Mouse (Mus musculus) heart, embryonic 13.5 days (tissue): ENCODE results near the gene Olfr1155. TPM values are rescaled to one million over a fixed set of nuclear protein-coding genes. Genes with fewer than 3 reads are reported as not detected.

ENCODE experiments used
- ATAC-seq: fragments of 200-750 bp; cut with Nextera tagmentation; 2 replicates; pipeline ENCODE4 v1.8.0; 2017; ENCODE audit warnings: moderate TSS enrichment; ENCODE audit not compliant: insufficient number of reproducible peaks, low FRiP score, low TSS enrichment; ENCODE audit errors: extremely low read depth
- H3K27ac ChIP-seq: fragments of 300-500 bp; sonication (generic); replicated peaks from 2 replicates; pipeline ENCODE4 v1.5.1; 2015; ENCODE audit warnings: moderate library complexity, mild to moderate bottlenecking, inconsistent platforms
- H3K27me3 ChIP-seq: fragments of 300-500 bp; sonication (generic); replicated peaks from 2 replicates; pipeline ENCODE4 v1.6.1; 2015; ENCODE audit warnings: mild to moderate bottlenecking, inconsistent platforms
- H3K36me3 ChIP-seq: fragments of 300-500 bp; sonication (generic); 2 replicates; pipeline ENCODE4 v1.6.1; 2015; ENCODE audit warnings: mild to moderate bottlenecking, inconsistent platforms
- H3K4me1 ChIP-seq: fragments of 300-500 bp; sonication (generic); 2 replicates; pipeline ENCODE4 v1.6.1; 2015; ENCODE audit warnings: inconsistent platforms
- H3K4me2 ChIP-seq: fragments of 300-500 bp; sonication (generic); 2 replicates; pipeline ENCODE4 v1.6.1; 2015; ENCODE audit warnings: inconsistent platforms, mild to moderate bottlenecking, moderate library complexity
- H3K4me3 ChIP-seq: fragments of 300-500 bp; sonication (generic); 2 replicates; pipeline ENCODE4 v1.5.1; 2015; ENCODE audit warnings: moderate library complexity, mild to moderate bottlenecking, inconsistent platforms
- H3K9ac ChIP-seq: fragments of 300-500 bp; sonication (generic); 2 replicates; pipeline ENCODE4 v1.6.1; 2015; ENCODE audit warnings: inconsistent platforms, mild to moderate bottlenecking, moderate library complexity
- H3K9me3 ChIP-seq: fragments of 300-500 bp; sonication (generic); 2 replicates; pipeline ENCODE4 v1.6.1; 2016; ENCODE audit warnings: inconsistent platforms
- WGBS: fragments of 180-500 bp; shearing (Covaris S2); methylation state at CpG from one replicate; pipeline ENCODE4 v1.1.7; 2015; ENCODE audit warnings: mixed read lengths; 5-methylcytosine and 5-hydroxymethylcytosine counted together
- polyA plus RNA-seq: library from polyadenylated mRNA; unstranded; fragments of >200 nt; fragmentation: Nextera tagmentation; extraction: Ambion mirVana; gene quantifications from 2 replicates; pipeline ENCODE4 v1.2.1, GENCODE M21; 2015

Olfr1155 gene
- not detected in 2 replicates for polyA plus RNA-seq

- Histone ChIP-seq H3K9ac (no peak within 1 kb of the TSS), H3K4me1 (no peaks in the 10 kb centered on the region), H3K27me3 (no peaks in the 10 kb centered on the region), H3K4me2 (no peak within 1 kb of the TSS), H3K36me3 (no peaks in the 10 kb centered on the region), H3K27ac (no peak within 1 kb of the TSS), H3K9me3 (no peaks in the 10 kb centered on the region; the same call in 1 of the 2 replicates), H3K4me3 (no peak within 1 kb of the TSS)
- no peak for ATAC-seq
- WGBS: 89% methylated on average over 1 of the region's 1 CpGs
Observed at GRCm38 (mm10) chr2:87945037-87945436, at the start of gene Olfr1155. Olfr1155 (minus strand) TSS chr2:87945137.

GRCm38 (mm10) chr2:87989813-87990212, 44.9 kb upstream of the Olfr1155 start, which contains the start of gene Olfr1158:
Olfr1158 (plus strand) TSS chr2:87990113.
- Histone ChIP-seq H3K4me2 (no peak within 1 kb of the TSS), H3K4me1 (no peaks in the 10 kb centered on the region), H3K9ac (no peak within 1 kb of the TSS), H3K36me3 (no peaks in the 10 kb centered on the region), H3K4me3 (no peak within 1 kb of the TSS), H3K27me3 (no peaks in the 10 kb centered on the region), H3K27ac (no peak within 1 kb of the TSS), H3K9me3 (no peaks in the 10 kb centered on the region)
- no peak for ATAC-seq

- Histone ChIP-seq H3K4me2 (no peak within 1 kb of the TSS), H3K4me1 (no peaks in the 10 kb centered on the region), H3K27ac (no peak within 1 kb of the TSS), H3K9me3 (no peaks in the 10 kb centered on the region; the same call in 1 of the 2 replicates), H3K4me3 (no peak within 1 kb of the TSS), H3K9ac (no peak within 1 kb of the TSS), H3K36me3 (no peaks in the 10 kb centered on the region), H3K27me3 (no peaks in the 10 kb centered on the region)
- 66% methylated on average over 3 of the region's 3 CpGs for WGBS
- no peak for ATAC-seq
Observed at GRCm38 (mm10) chr2:87974563-87974962, 29.6 kb upstream of the Olfr1155 start, which contains the start of gene Olfr74. Olfr74 (minus strand) TSS chr2:87974663.

- H3K27ac ChIP-seq: no peak within 1 kb of the TSS
- no peak within 1 kb of the TSS for H3K4me2 ChIP-seq
- no peaks in the 10 kb centered on the region for H3K27me3 ChIP-seq
- ATAC-seq: no peak
- no peak within 1 kb of the TSS for H3K4me3 ChIP-seq
- WGBS: 89% methylated on average over 4 of the region's 4 CpGs
- H3K9me3 ChIP-seq: no peaks in the 10 kb centered on the region; the same call in 1 of the 2 replicates
- no peaks in the 10 kb centered on the region for H3K36me3 ChIP-seq
- H3K9ac ChIP-seq: no peak within 1 kb of the TSS
- no peaks in the 10 kb centered on the region for H3K4me1 ChIP-seq
Observed at GRCm38 (mm10) chr2:87968199-87968598, 23.3 kb upstream of the Olfr1155 start, which contains the start of gene Olfr1157. Olfr1157 (minus strand) TSS chr2:87968299.

GRCm38 (mm10) chr2:87953000-87953399, 8.1 kb upstream of the Olfr1155 start, which contains the start of gene Olfr1156:
Olfr1156 (minus strand) TSS chr2:87953100.
- H3K27me3 ChIP-seq: no peaks in the 10 kb centered on the region
- no peak within 1 kb of the TSS for H3K4me2 ChIP-seq
- no peak within 1 kb of the TSS for H3K4me3 ChIP-seq
- H3K36me3 ChIP-seq: no peaks in the 10 kb centered on the region
- no peaks in the 10 kb centered on the region for H3K4me1 ChIP-seq
- no peak within 1 kb of the TSS for H3K9ac ChIP-seq
- ATAC-seq: no peak
- no peaks in the 10 kb centered on the region for H3K9me3 ChIP-seq
- no peak within 1 kb of the TSS for H3K27ac ChIP-seq

- ATAC-seq: no peak
- Histone ChIP-seq H3K36me3 (no peaks in the 10 kb centered on the region), H3K4me3 (no peak within 1 kb of the TSS), H3K27ac (no peak within 1 kb of the TSS), H3K4me2 (no peak within 1 kb of the TSS), H3K9ac (no peak within 1 kb of the TSS), H3K27me3 (no peaks in the 10 kb centered on the region), H3K4me1 (no peaks in the 10 kb centered on the region), H3K9me3 (no peaks in the 10 kb centered on the region)
- 74% methylated on average over 1 of the region's 1 CpGs for WGBS
Observed at GRCm38 (mm10) chr2:87905066-87905465, 39.9 kb downstream of the Olfr1155 start, which contains the start of gene Olfr1154. Olfr1154 (minus strand) TSS chr2:87905166.

- no peak for ATAC-seq
- WGBS: 64% methylated on average over 1 of the region's 1 CpGs
- H3K27ac ChIP-seq: no peak within 1 kb of the TSS
- no peaks in the 10 kb centered on the region for H3K36me3 ChIP-seq
- H3K9ac ChIP-seq: no peak within 1 kb of the TSS
- no peaks in the 10 kb centered on the region for H3K4me1 ChIP-seq
- H3K27me3 ChIP-seq: no peaks in the 10 kb centered on the region
- no peak within 1 kb of the TSS for H3K4me3 ChIP-seq
- no peak within 1 kb of the TSS for H3K4me2 ChIP-seq
- H3K9me3 ChIP-seq: no peaks in the 10 kb centered on the region
Observed at GRCm38 (mm10) chr2:87894662-87895061, 50.3 kb downstream of the Olfr1155 start, which contains the start of gene Olfr1153. Olfr1153 (plus strand) TSS chr2:87894962.

Other genes starting within 250 kb of the Olfr1155 start
- gene Olfr1137, start 232.0 kb downstream of the Olfr1155 start, polyA plus RNA-seq: not detected in 2 replicates
- gene Olfr1138, start 205.2 kb downstream of the Olfr1155 start, polyA plus RNA-seq: not detected in 2 replicates
- gene Olfr1140, start 201.4 kb downstream of the Olfr1155 start, polyA plus RNA-seq: not detected in 2 replicates
- gene Olfr1141, start 191.1 kb downstream of the Olfr1155 start, polyA plus RNA-seq: not detected in 2 replicates
- not detected in 2 replicates for gene Olfr152, start 165.7 kb downstream of the Olfr1155 start, polyA plus RNA-seq
- not detected in 2 replicates for gene Olfr1143, start 144.5 kb downstream of the Olfr1155 start, polyA plus RNA-seq
- not detected in 2 replicates for gene Olfr1145, start 135.3 kb downstream of the Olfr1155 start, polyA plus RNA-seq
- not detected in 2 replicates for gene Olfr1148, start 114.6 kb downstream of the Olfr1155 start, polyA plus RNA-seq
- not detected in 2 replicates for gene Olfr1150-ps1, start 101.1 kb downstream of the Olfr1155 start, polyA plus RNA-seq
- gene Olfr1151, start 89.3 kb downstream of the Olfr1155 start, polyA plus RNA-seq: not detected in 2 replicates
- not detected in 2 replicates for gene Olfr1152, start 78.6 kb downstream of the Olfr1155 start, polyA plus RNA-seq
- gene Olfr1153, start 50.2 kb downstream of the Olfr1155 start, polyA plus RNA-seq: not detected in 2 replicates
- not detected in 2 replicates for gene Olfr1154, start 40.0 kb downstream of the Olfr1155 start, polyA plus RNA-seq
- gene Olfr1156, start 8.0 kb upstream of the Olfr1155 start, polyA plus RNA-seq: not detected in 2 replicates
- not detected in 2 replicates for gene Olfr1157, start 23.2 kb upstream of the Olfr1155 start, polyA plus RNA-seq
- not detected in 2 replicates for gene Olfr74, start 29.5 kb upstream of the Olfr1155 start, polyA plus RNA-seq
- not detected in 2 replicates for gene Olfr1158, start 45.0 kb upstream of the Olfr1155 start, polyA plus RNA-seq
- gene Olfr1160, start 63.1 kb upstream of the Olfr1155 start, polyA plus RNA-seq: not detected in 2 replicates
- not detected in 2 replicates for gene Olfr1161, start 77.6 kb upstream of the Olfr1155 start, polyA plus RNA-seq
- gene Olfr73, start 92.6 kb upstream of the Olfr1155 start, polyA plus RNA-seq: not detected in 2 replicates
- gene Olfr1162, start 106.0 kb upstream of the Olfr1155 start, polyA plus RNA-seq: not detected in 2 replicates
- not detected in 2 replicates for gene Olfr1163, start 126.7 kb upstream of the Olfr1155 start, polyA plus RNA-seq
- gene Olfr1164, start 148.8 kb upstream of the Olfr1155 start, polyA plus RNA-seq: not detected in 2 replicates
- gene Olfr1166, start 183.1 kb upstream of the Olfr1155 start, polyA plus RNA-seq: not detected in 2 replicates
- not detected in 2 replicates for gene Olfr1167, start 210.1 kb upstream of the Olfr1155 start, polyA plus RNA-seq
- not detected in 2 replicates for gene Olfr1168, start 236.7 kb upstream of the Olfr1155 start, polyA plus RNA-seq